Mouse (Mus musculus): ENCODE measurements around the gene Rnf5. TPM values are rescaled to one million over a fixed set of nuclear protein-coding genes. Genes with fewer than 3 reads are reported as not detected.

Gene Rnf5
- polyA plus RNA-seq, 1 experiment from 2014 or later: 197 TPM

GRCm38 (mm10) chr17:34645831-34646511 is 42.5 kb upstream of the Rnf5 start:
- no peaks in the 10 kb centered on the region for H3K27me3 ChIP-seq (replicated peaks; ENCODE audit: control insufficient read depth, insufficient read depth, low read length)
- ATAC-seq: no peak
- no peaks in the 10 kb centered on the region for H3K9me3 ChIP-seq (ENCODE audit: control insufficient read depth, low read length)
- peaks cover 15% of the 10 kb centered on the region for H3K4me1 ChIP-seq (ENCODE audit: control insufficient read depth, insufficient read depth, low read length)
- 88% methylated on average over 30 of the region's 30 CpGs for WGBS
- no peak overlapping the region for H3K4me2 ChIP-seq (ENCODE audit: low read depth, low read length)
- no peak overlapping the region for H3K4me3 ChIP-seq (ENCODE audit: low read length)
- no peak overlapping the region for H3K27ac ChIP-seq (ENCODE audit: low read length)
- H3K9ac ChIP-seq (ENCODE audit: low read depth, low read length): no peak overlapping the region
- no peaks in the 10 kb centered on the region; the same call in 1 of the 2 replicates for H3K36me3 ChIP-seq (ENCODE audit: control insufficient read depth, insufficient read depth, low read length)

GRCm38 (mm10) chr17:34645256-34645829 is 41.9 kb upstream of the Rnf5 start:
- WGBS: 41% methylated on average over 10 of the region's 10 CpGs
- Histone ChIP-seq H3K36me3 (ENCODE audit: control insufficient read depth, insufficient read depth, low read length) (no peaks in the 10 kb centered on the region; the same call in 1 of the 2 replicates), H3K4me1 (ENCODE audit: control insufficient read depth, insufficient read depth, low read length) (peaks cover 15% of the 10 kb centered on the region), H3K27ac (ENCODE audit: low read length) (0 out of 2 replicates have a peak overlapping the region, but pooled peaks have one; percentile 49), H3K9me3 (ENCODE audit: control insufficient read depth, low read length) (no peaks in the 10 kb centered on the region), H3K4me2 (ENCODE audit: low read depth, low read length) (peak overlapping the region; percentile 59), H3K27me3 (replicated peaks; ENCODE audit: control insufficient read depth, insufficient read depth, low read length) (no peaks in the 10 kb centered on the region), H3K4me3 (ENCODE audit: low read length) (peak overlapping the region; percentile 59), H3K9ac (ENCODE audit: low read depth, low read length) (peak overlapping the region; percentile 65)
- no peak for ATAC-seq

GRCm38 (mm10) chr17:34644608-34645007 is 41.1 kb upstream of the Rnf5 start, which contains the start of gene Fkbpl:
Fkbpl (plus strand) TSS chr17:34644764.
- Histone ChIP-seq H3K4me2 (ENCODE audit: low read depth, low read length) (peak within 1 kb of the TSS; percentile 59), H3K27me3 (replicated peaks; ENCODE audit: control insufficient read depth, insufficient read depth, low read length) (no peaks in the 10 kb centered on the region), H3K9me3 (ENCODE audit: control insufficient read depth, low read length) (no peaks in the 10 kb centered on the region), H3K4me3 (ENCODE audit: low read length) (peak within 1 kb of the TSS; percentile 59), H3K9ac (ENCODE audit: low read depth, low read length) (peak within 1 kb of the TSS; percentile 65), H3K4me1 (ENCODE audit: control insufficient read depth, insufficient read depth, low read length) (peaks cover 15% of the 10 kb centered on the region), H3K36me3 (ENCODE audit: control insufficient read depth, insufficient read depth, low read length) (no peaks in the 10 kb centered on the region), H3K27ac (ENCODE audit: low read length) (peak within 1 kb of the TSS; percentile 49; the same call in 1 of the 2 replicates)
- under 1% methylated on average over 16 of the region's 16 CpGs for WGBS
- ATAC-seq: peak; percentile 74

- Histone ChIP-seq H3K9ac (ENCODE audit: low read depth, low read length) (no peak overlapping the region), H3K27me3 (replicated peaks; ENCODE audit: control insufficient read depth, insufficient read depth, low read length) (no peaks in the 10 kb centered on the region), H3K36me3 (ENCODE audit: control insufficient read depth, insufficient read depth, low read length) (no peaks in the 10 kb centered on the region), H3K4me1 (ENCODE audit: control insufficient read depth, insufficient read depth, low read length) (peaks cover 15% of the 10 kb centered on the region), H3K9me3 (ENCODE audit: control insufficient read depth, low read length) (no peaks in the 10 kb centered on the region), H3K27ac (ENCODE audit: low read length) (no peak overlapping the region), H3K4me2 (ENCODE audit: low read depth, low read length) (no peak overlapping the region), H3K4me3 (ENCODE audit: low read length) (no peak overlapping the region)
- 87% methylated on average over 10 of the region's 10 CpGs for WGBS
- ATAC-seq: no peak
These were observed 40.5 kb upstream of the Rnf5 start for GRCm38 (mm10) chr17:34643944-34644343.

GRCm38 (mm10) chr17:34643379-34643778 is 39.9 kb upstream of the Rnf5 start:
- Histone ChIP-seq H3K36me3 (ENCODE audit: control insufficient read depth, insufficient read depth, low read length) (no peaks in the 10 kb centered on the region), H3K4me1 (ENCODE audit: control insufficient read depth, insufficient read depth, low read length) (peaks cover 15% of the 10 kb centered on the region), H3K4me3 (ENCODE audit: low read length) (no peak overlapping the region), H3K27me3 (replicated peaks; ENCODE audit: control insufficient read depth, insufficient read depth, low read length) (no peaks in the 10 kb centered on the region), H3K27ac (ENCODE audit: low read length) (no peak overlapping the region), H3K4me2 (ENCODE audit: low read depth, low read length) (no peak overlapping the region), H3K9me3 (ENCODE audit: control insufficient read depth, low read length) (no peaks in the 10 kb centered on the region), H3K9ac (ENCODE audit: low read depth, low read length) (no peak overlapping the region)
- WGBS: 88% methylated on average over 4 of the region's 4 CpGs
- no peak for ATAC-seq

GRCm38 (mm10) chr17:34641945-34642344 is 38.5 kb upstream of the Rnf5 start:
- Histone ChIP-seq H3K9ac (ENCODE audit: low read depth, low read length) (no peak overlapping the region), H3K4me2 (ENCODE audit: low read depth, low read length) (no peak overlapping the region), H3K27ac (ENCODE audit: low read length) (no peak overlapping the region), H3K36me3 (ENCODE audit: control insufficient read depth, insufficient read depth, low read length) (no peaks in the 10 kb centered on the region), H3K27me3 (replicated peaks; ENCODE audit: control insufficient read depth, insufficient read depth, low read length) (no peaks in the 10 kb centered on the region), H3K4me3 (ENCODE audit: low read length) (no peak overlapping the region), H3K9me3 (ENCODE audit: control insufficient read depth, low read length) (no peaks in the 10 kb centered on the region), H3K4me1 (ENCODE audit: control insufficient read depth, insufficient read depth, low read length) (peaks cover 7% of the 10 kb centered on the region)
- no peak for ATAC-seq
- 73% methylated on average over 3 of the region's 3 CpGs for WGBS

GRCm38 (mm10) chr17:34640778-34641601 is 37.5 kb upstream of the Rnf5 start:
- no peaks in the 10 kb centered on the region for H3K27me3 ChIP-seq (replicated peaks; ENCODE audit: control insufficient read depth, insufficient read depth, low read length)
- peak overlapping the region; percentile 27; the same call in 1 of the 2 replicates for H3K9ac ChIP-seq (ENCODE audit: low read depth, low read length)
- no peaks in the 10 kb centered on the region for H3K9me3 ChIP-seq (ENCODE audit: control insufficient read depth, low read length)
- H3K27ac ChIP-seq (ENCODE audit: low read length): peak overlapping the region; percentile 33
- H3K4me2 ChIP-seq (ENCODE audit: low read depth, low read length): no peak overlapping the region
- H3K4me3 ChIP-seq (ENCODE audit: low read length): no peak overlapping the region
- ATAC-seq: no peak
- H3K4me1 ChIP-seq (ENCODE audit: control insufficient read depth, insufficient read depth, low read length): peaks cover 7% of the 10 kb centered on the region
- no peaks in the 10 kb centered on the region for H3K36me3 ChIP-seq (ENCODE audit: control insufficient read depth, insufficient read depth, low read length)
- WGBS: 18% methylated on average over 11 of the region's 11 CpGs

GRCm38 (mm10) chr17:34639461-34640255 is 36.2 kb upstream of the Rnf5 start:
- Histone ChIP-seq H3K4me2 (ENCODE audit: low read depth, low read length) (no peak overlapping the region), H3K4me1 (ENCODE audit: control insufficient read depth, insufficient read depth, low read length) (no peaks in the 10 kb centered on the region), H3K9me3 (ENCODE audit: control insufficient read depth, low read length) (no peaks in the 10 kb centered on the region), H3K36me3 (ENCODE audit: control insufficient read depth, insufficient read depth, low read length) (no peaks in the 10 kb centered on the region), H3K4me3 (ENCODE audit: low read length) (no peak overlapping the region), H3K9ac (ENCODE audit: low read depth, low read length) (no peak overlapping the region), H3K27ac (ENCODE audit: low read length) (no peak overlapping the region), H3K27me3 (replicated peaks; ENCODE audit: control insufficient read depth, insufficient read depth, low read length) (no peaks in the 10 kb centered on the region)
- no peak for ATAC-seq
- 75% methylated on average over 7 of the region's 7 CpGs for WGBS
